Mouse (Mus musculus): ENCODE results near the gene H2al1j. TPM values are rescaled to one million over a fixed set of nuclear protein-coding genes. Genes with fewer than 3 reads are reported as not detected.
"Not testable (repeated sequence)": the region's sequence is repeated elsewhere in the genome, so short reads cannot be mapped to it uniquely, and the experiment has no call there.

H2al1j gene
- total RNA-seq (2012; rRNA removed) = not detected in 2 replicates
- not detected for polyA plus RNA-seq (2012; ENCODE audit: insufficient read depth in 1 of 2, insufficient read length in 2 of 2, low read depth in 1 of 2, low replicate concordance in 2 of 2, missing spikeins in 1 of 2)

DNA sequence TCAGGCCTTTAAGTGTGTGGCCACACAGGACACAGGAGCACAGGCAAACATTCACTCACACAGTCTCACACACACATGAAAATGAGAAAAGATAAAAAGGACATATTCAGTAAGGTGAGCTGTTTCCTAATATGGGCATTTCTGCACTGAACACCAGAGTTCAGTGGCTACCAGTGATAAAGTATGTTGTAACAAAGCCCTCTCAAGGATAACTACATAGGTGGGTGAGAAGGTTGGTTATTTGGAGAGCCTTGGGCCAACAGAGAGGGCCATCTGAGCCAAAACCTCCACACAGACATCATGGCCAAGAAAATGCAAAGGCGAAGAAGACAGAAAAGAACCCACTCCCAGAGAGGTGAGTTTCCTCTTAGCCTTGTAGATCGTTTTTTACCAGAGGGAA, at the start of gene H2al1j:
Gene H2al1j, plus strand, starts transcription at position 301 of the 400 bp plus-strand sequence.
- not testable (repeated sequence) for H3K4me1 ChIP-seq (ENCODE audit: control insufficient read depth in 1 of 2, insufficient read depth in 2 of 2, low read length in 2 of 2); H3K4me3 ChIP-seq (ENCODE audit: control insufficient read depth in 1 of 2, insufficient read depth in 1 of 2, low read depth in 2 of 2, low read length in 2 of 2); H3K27ac ChIP-seq (ENCODE audit: control insufficient read depth, low read depth, low read length); H3K9ac ChIP-seq (ENCODE audit: control insufficient read depth, low read depth, low read length, poor library complexity, severe bottlenecking); DNase-seq (ENCODE audit: low read depth, low spot score); H3K27me3 ChIP-seq (ENCODE audit: control insufficient read depth in 1 of 2, insufficient read depth in 2 of 2, low read length in 2 of 2); H3K79me2 ChIP-seq (ENCODE audit: control insufficient read depth, insufficient read depth, low read length, poor library complexity); H3K36me3 ChIP-seq (ENCODE audit: control insufficient read depth in 1 of 2, insufficient read depth in 2 of 2, low read length in 2 of 2); H3K9me3 ChIP-seq (replicated peaks; ENCODE audit: insufficient read depth, low read length)

DNA sequence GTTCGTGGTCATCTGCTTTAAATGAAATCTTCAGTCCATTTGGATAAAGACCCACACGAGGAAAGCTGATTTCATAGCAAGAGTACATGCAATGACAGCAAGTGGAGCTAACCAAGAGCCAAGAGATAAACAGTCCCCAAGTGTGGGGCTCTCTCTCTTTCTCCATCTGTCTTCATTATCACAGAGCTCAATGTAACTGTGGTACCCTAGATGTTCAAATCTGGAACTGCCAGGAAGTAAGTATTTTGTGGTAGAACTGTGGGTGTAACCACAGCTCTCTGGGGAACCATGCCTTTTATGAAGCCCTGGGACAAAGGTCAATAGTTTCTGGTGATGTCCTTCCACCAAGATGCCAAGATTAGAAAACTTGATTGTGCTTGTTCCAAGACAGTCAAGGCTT, 46.9 kb upstream of the H2al1j start:
- H3K4me3 ChIP-seq (ENCODE audit: control insufficient read depth in 1 of 2, insufficient read depth in 1 of 2, low read depth in 2 of 2, low read length in 2 of 2) = no peak overlapping the region
- DNase-seq (ENCODE audit: low read depth, low spot score) = no peak
- H3K79me2 ChIP-seq (ENCODE audit: control insufficient read depth, insufficient read depth, low read length, poor library complexity) = no peaks in the 10 kb centered on the region
- TF ChIP-seq BHLHE40 (IDR thresholded peaks at IDR 0.05; ENCODE audit: borderline replicate concordance, low read depth, low read length) = no peak
- TF ChIP-seq USF1 (IDR thresholded peaks at IDR 0.05; ENCODE audit: low read depth, low read length) = no peak
- no peak for TF ChIP-seq TBP (IDR thresholded peaks at IDR 0.05; ENCODE audit: low read depth, low read length)
- TF ChIP-seq CHD2 (IDR thresholded peaks at IDR 0.05; ENCODE audit: low read length) = no peak
- TF ChIP-seq E2F4 (IDR thresholded peaks at IDR 0.05; ENCODE audit: borderline replicate concordance, low read depth, low read length) = no peak
- TF ChIP-seq GABPA (IDR thresholded peaks at IDR 0.05; ENCODE audit: low read depth, low read length) = no peak
- no peak for TF ChIP-seq POLR2AphosphoS2 (IDR thresholded peaks at IDR 0.05; ENCODE audit: low read length)
- no peak for TF ChIP-seq ZKSCAN1 (IDR thresholded peaks at IDR 0.05; ENCODE audit: low read depth, low read length)
- no peak for TF ChIP-seq MAX (IDR thresholded peaks at IDR 0.05; ENCODE audit: low read length)
- TF ChIP-seq MXI1 (IDR thresholded peaks at IDR 0.05; ENCODE audit: low read depth, low read length) = no peak
- no peak for TF ChIP-seq JUND (IDR thresholded peaks at IDR 0.05; ENCODE audit: low read depth, low read length)
- TF ChIP-seq NELFE (IDR thresholded peaks at IDR 0.05; ENCODE audit: low read depth, low read length) = no peak
- TF ChIP-seq CTCF (IDR thresholded peaks at IDR 0.05 in 2 of 3, conservative IDR thresholded peaks at IDR 0.05 in 1 of 3; ENCODE audit: control insufficient read depth in 1 of 3, insufficient read depth in 1 of 3, low read depth in 2 of 3, low read length in 3 of 3, poor library complexity in 1 of 3, severe bottlenecking in 1 of 3) = no peak
- H3K27me3 ChIP-seq (ENCODE audit: control insufficient read depth in 1 of 2, insufficient read depth in 2 of 2, low read length in 2 of 2) = no peaks in the 10 kb centered on the region
- H3K9ac ChIP-seq (ENCODE audit: control insufficient read depth, low read depth, low read length, poor library complexity, severe bottlenecking) = no peak overlapping the region
- no peaks in the 10 kb centered on the region for H3K9me3 ChIP-seq (replicated peaks; ENCODE audit: insufficient read depth, low read length)
- no peak overlapping the region for H3K27ac ChIP-seq (ENCODE audit: control insufficient read depth, low read depth, low read length)
- no peaks in the 10 kb centered on the region for H3K36me3 ChIP-seq (ENCODE audit: control insufficient read depth in 1 of 2, insufficient read depth in 2 of 2, low read length in 2 of 2)
- no peaks in the 10 kb centered on the region for H3K4me1 ChIP-seq (ENCODE audit: control insufficient read depth in 1 of 2, insufficient read depth in 2 of 2, low read length in 2 of 2)

DNA sequence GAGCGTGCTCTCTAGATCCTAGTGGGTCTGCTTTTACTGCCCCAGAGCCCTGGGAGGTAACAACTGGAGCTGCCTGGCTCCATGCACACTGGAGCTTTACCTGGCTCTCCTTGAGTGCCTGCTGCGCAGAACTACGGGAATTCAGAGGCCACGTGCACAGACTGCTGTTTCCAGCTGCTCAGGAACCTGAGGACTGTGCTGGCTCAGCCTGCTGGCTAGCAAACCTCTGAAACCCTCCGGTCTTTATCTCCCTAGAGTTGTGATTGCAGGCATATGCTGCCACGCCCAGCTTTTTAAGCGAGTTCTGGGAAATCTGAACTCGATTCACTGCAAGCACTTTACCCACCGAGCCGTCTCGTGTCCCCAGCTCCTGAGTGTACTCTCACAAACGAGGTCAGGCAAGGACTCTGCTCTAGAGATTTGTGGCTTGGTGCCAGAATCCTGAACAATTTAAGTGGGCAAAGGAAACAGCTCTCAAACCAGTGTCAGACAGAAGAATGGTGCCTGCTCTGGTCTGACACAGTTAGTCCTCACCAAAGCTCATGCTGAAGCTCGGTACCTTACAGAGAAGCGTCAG, 39.2 kb upstream of the H2al1j start:
- DNase-seq (ENCODE audit: low read depth, low spot score) = no peak
- no peaks in the 10 kb centered on the region for H3K9me3 ChIP-seq (replicated peaks; ENCODE audit: insufficient read depth, low read length)
- no peaks in the 10 kb centered on the region for H3K27me3 ChIP-seq (ENCODE audit: control insufficient read depth in 1 of 2, insufficient read depth in 2 of 2, low read length in 2 of 2)
- no peak overlapping the region for H3K27ac ChIP-seq (ENCODE audit: control insufficient read depth, low read depth, low read length)
- no peaks in the 10 kb centered on the region for H3K79me2 ChIP-seq (ENCODE audit: control insufficient read depth, insufficient read depth, low read length, poor library complexity)
- H3K36me3 ChIP-seq (ENCODE audit: control insufficient read depth in 1 of 2, insufficient read depth in 2 of 2, low read length in 2 of 2) = no peaks in the 10 kb centered on the region
- H3K9ac ChIP-seq (ENCODE audit: control insufficient read depth, low read depth, low read length, poor library complexity, severe bottlenecking) = no peak overlapping the region
- TF ChIP-seq HCFC1 (IDR thresholded peaks at IDR 0.05; ENCODE audit: low read depth, low read length) (no peak), RCOR1 (IDR thresholded peaks at IDR 0.05; ENCODE audit: low read depth, low read length) (no peak), CHD2 (IDR thresholded peaks at IDR 0.05; ENCODE audit: low read length) (no peak)
- no peaks in the 10 kb centered on the region for H3K4me1 ChIP-seq (ENCODE audit: control insufficient read depth in 1 of 2, insufficient read depth in 2 of 2, low read length in 2 of 2)
- no peak overlapping the region for H3K4me3 ChIP-seq (ENCODE audit: control insufficient read depth in 1 of 2, insufficient read depth in 1 of 2, low read depth in 2 of 2, low read length in 2 of 2)
